Mouse (Mus musculus) embryonic facial prominence, embryonic 15.5 days (tissue): ENCODE data around the gene Olfr322. TPM values are rescaled to one million over a fixed set of nuclear protein-coding genes. Genes with fewer than 3 reads are reported as not detected.

Source experiments
- polyA plus RNA-seq: library from polyadenylated mRNA; unstranded; fragments of >200 nt; fragmentation: Nextera tagmentation; extraction: Ambion mirVana; gene quantifications from 2 replicates; pipeline ENCODE4 v1.2.1, GENCODE M21; 2015

Gene Olfr322
- polyA plus RNA-seq, 1 experiment from 2014 or later: not detected

Other genes with a start within 250 kb of the Olfr322 start
- not detected in 2 replicates for gene 1810065E05Rik, start 237.7 kb upstream of the Olfr322 start, polyA plus RNA-seq
- gene Gm12253, start 226.2 kb upstream of the Olfr322 start, polyA plus RNA-seq: not detected in 2 replicates
- gene Lypd9, start 205.9 kb upstream of the Olfr322 start, polyA plus RNA-seq: not detected in 2 replicates
- gene Olfr30, start 196.5 kb upstream of the Olfr322 start, polyA plus RNA-seq: 0.24 and 0.29 TPM in 2 replicates
- gene Olfr332, start 166.2 kb upstream of the Olfr322 start, polyA plus RNA-seq: 0.11 and 0.31 TPM in 2 replicates
- gene Olfr331, start 156.2 kb upstream of the Olfr322 start, polyA plus RNA-seq: not detected in 2 replicates
- 0.14 and 0.36 TPM in 2 replicates for gene Olfr330, start 123.9 kb upstream of the Olfr322 start, polyA plus RNA-seq
- gene Olfr329-ps, start 112.4 kb upstream of the Olfr322 start, polyA plus RNA-seq: 0.16 TPM in 1 of 2 replicates, not detected in the other
- gene Olfr328, start 103.1 kb upstream of the Olfr322 start, polyA plus RNA-seq: 0.08 TPM in 1 of 2 replicates, not detected in the other
- gene Olfr224, start 88.2 kb upstream of the Olfr322 start, polyA plus RNA-seq: 0.12 TPM in 1 of 2 replicates, not detected in the other
- gene Olfr325, start 81.1 kb upstream of the Olfr322 start, polyA plus RNA-seq: not detected in 2 replicates
- gene Olfr324, start 63.7 kb upstream of the Olfr322 start, polyA plus RNA-seq: not detected in 2 replicates
- not detected in 2 replicates for gene 2210407C18Rik, start 42.7 kb upstream of the Olfr322 start, polyA plus RNA-seq
- 0.12 and 0.16 TPM in 2 replicates for gene Olfr323, start 28.3 kb upstream of the Olfr322 start, polyA plus RNA-seq
- gene Trim58, start 18.3 kb upstream of the Olfr322 start, polyA plus RNA-seq: 0.08 TPM in 1 of 2 replicates, not detected in the other
- not detected in 2 replicates for gene Olfr320, start 22.3 kb downstream of the Olfr322 start, polyA plus RNA-seq
- not detected in 2 replicates for gene Olfr319, start 40.4 kb downstream of the Olfr322 start, polyA plus RNA-seq
- not detected in 2 replicates for gene Olfr318, start 65.2 kb downstream of the Olfr322 start, polyA plus RNA-seq
- 0.11 TPM in 1 of 2 replicates, not detected in the other for gene Olfr317, start 80.4 kb downstream of the Olfr322 start, polyA plus RNA-seq
- gene Olfr316, start 94.0 kb downstream of the Olfr322 start, polyA plus RNA-seq: 0.16 TPM in 1 of 2 replicates, not detected in the other
- gene Olfr315, start 114.4 kb downstream of the Olfr322 start, polyA plus RNA-seq: not detected in 2 replicates
- not detected in 2 replicates for gene Olfr314, start 124.2 kb downstream of the Olfr322 start, polyA plus RNA-seq
- gene Fam183b, start 143.2 kb downstream of the Olfr322 start, polyA plus RNA-seq: 8.8 and 13.1 TPM in 2 replicates
- gene Olfr313, start 156.2 kb downstream of the Olfr322 start, polyA plus RNA-seq: 0.08 TPM in 1 of 2 replicates, not detected in the other
- not detected in 2 replicates for gene Olfr312, start 170.5 kb downstream of the Olfr322 start, polyA plus RNA-seq
- not detected in 2 replicates for gene Olfr311, start 180.5 kb downstream of the Olfr322 start, polyA plus RNA-seq
- 7.3 and 10.0 TPM in 2 replicates for gene Gm12258, start 188.4 kb downstream of the Olfr322 start, polyA plus RNA-seq
- 7.1 and 7.2 TPM in 2 replicates for gene 2810021J22Rik, start 208.4 kb downstream of the Olfr322 start, polyA plus RNA-seq
- gene Zfp39, start 245.4 kb downstream of the Olfr322 start, polyA plus RNA-seq: 6.7 and 8.0 TPM in 2 replicates